Mouse (Mus musculus): ENCODE measurements at regions not wholly inside any gene's neighbourhood (a gene's known extent, or its start where the extent isn't known, plus 50 kb on each side); places are given as distances from the start of the nearest gene placed in this dataset.

GRCm38 (mm10) chr14:24959401-24959800 lies 472.5 kb downstream of the Rps24 start:
- no peak for TF ChIP-seq CTCF (IDR thresholded peaks at IDR 0.05; ENCODE audit: low read depth, low read length)
- no peak for TF ChIP-seq POLR2A (IDR thresholded peaks at IDR 0.05; ENCODE audit: insufficient read depth, low read length)
- no peak for TF ChIP-seq EP300 (IDR thresholded peaks at IDR 0.05; ENCODE audit: insufficient read depth, low read depth, low read length)
